Mouse (Mus musculus) CH12.LX (cell line): ENCODE measurements around the gene Uqcrq. TPM values are rescaled to one million over a fixed set of nuclear protein-coding genes. Genes with fewer than 3 reads are reported as not detected.

Experiments
- DNase-seq: peaks from one replicate; pipeline ENCODE4 v3.0.0-alpha.2; 2013; ENCODE audit errors: extremely low read depth
- H3K27ac ChIP-seq: 2 replicates; pipeline ENCODE4 v1.5.1; 2012; ENCODE audit warnings: low read depth, mild to moderate bottlenecking, control low read depth, moderate library complexity; ENCODE audit not compliant: insufficient read depth
- H3K27me3 ChIP-seq: replicated peaks from 2 replicates; pipeline ENCODE3; 2012; ENCODE audit warnings: inconsistent platforms
- H3K36me3 ChIP-seq, 2 experiments: replicated peaks in 1 of 2; 2 replicates each; pipeline versions ENCODE3 to v1.6.1; 2012; ENCODE audit warnings: inconsistent platforms in 1 of 2, low read length in 1 of 2, mild to moderate bottlenecking in 1 of 2, mixed read lengths in 1 of 2, moderate library complexity in 1 of 2; ENCODE audit not compliant: control insufficient read depth in 1 of 2, insufficient read depth in 1 of 2
- H3K4me1 ChIP-seq, 2 experiments: 2 replicates each; pipeline ENCODE4 v1.6.1; 2012; ENCODE audit warnings: inconsistent platforms in 1 of 2, moderate library complexity in 1 of 2; ENCODE audit not compliant: insufficient read depth in 2 of 2, control insufficient read depth in 1 of 2
- H3K4me2 ChIP-seq: 2 replicates; pipeline ENCODE4 v1.6.1; 2012; ENCODE audit warnings: low read depth, mild to moderate bottlenecking, control low read depth; ENCODE audit not compliant: poor library complexity, insufficient read depth, severe bottlenecking
- H3K4me3 ChIP-seq, 3 experiments: fragments of 150-350 bp in 1 of 3; sonication (generic) in 1 of 3; replicated peaks in 1 of 3; 2 replicates each; pipeline versions ENCODE3 to v1.5.1; 2011 to 2012; ENCODE audit warnings: low read depth in 2 of 3, low read length in 2 of 3, mild to moderate bottlenecking in 2 of 3, moderate library complexity in 2 of 3, control low read depth in 1 of 3, improper control_type of control experiment in 1 of 3, inconsistent platforms in 1 of 3, mixed read lengths in 1 of 3; ENCODE audit not compliant: poor library complexity in 1 of 3
- H3K79me2 ChIP-seq: replicated peaks from 2 replicates; pipeline ENCODE4 v1.6.1; 2012; ENCODE audit warnings: mild to moderate bottlenecking, moderate library complexity; ENCODE audit not compliant: control insufficient read depth, poor library complexity, insufficient read depth, severe bottlenecking; ENCODE audit errors: extremely low read depth
- H3K9ac ChIP-seq: 2 replicates; pipeline ENCODE4 v1.6.1; 2012; ENCODE audit warnings: low read depth, mild to moderate bottlenecking, control low read depth, moderate library complexity; ENCODE audit not compliant: insufficient read depth
- H3K9me3 ChIP-seq: replicated peaks from 2 replicates; pipeline ENCODE3; 2012; ENCODE audit warnings: low read length, inconsistent platforms, mixed read lengths
- BHLHE40 ChIP-seq: IDR thresholded peaks from 2 replicates; pipeline ENCODE4 v1.6.1; 2011; ENCODE audit warnings: mild to moderate bottlenecking, low read depth, low read length, improper control_type of control experiment
- CHD1 ChIP-seq: IDR thresholded peaks from 2 replicates; pipeline ENCODE4 v1.6.1; 2012; ENCODE audit warnings: low read depth, low read length, improper control_type of control experiment, inconsistent platforms
- EP300 ChIP-seq: IDR thresholded peaks from 2 replicates; pipeline ENCODE4 v1.6.1; 2011; ENCODE audit warnings: low read length, improper control_type of control experiment
- IRF4 ChIP-seq: IDR thresholded peaks from 2 replicates; pipeline ENCODE4 v1.6.1; 2014; ENCODE audit warnings: low read depth, mild to moderate bottlenecking, inconsistent platforms, low read length, improper control_type of control experiment
- JUN ChIP-seq: IDR thresholded peaks from 2 replicates; pipeline ENCODE4 v1.6.1; 2011; ENCODE audit warnings: low read depth, mild to moderate bottlenecking, low read length, improper control_type of control experiment, moderate library complexity; ENCODE audit not compliant: insufficient read depth
- MXI1 ChIP-seq: IDR thresholded peaks from 2 replicates; pipeline ENCODE4 v1.6.1; 2011; ENCODE audit warnings: mild to moderate bottlenecking, low read depth, low read length, improper control_type of control experiment
- MYC ChIP-seq: IDR thresholded peaks from 2 replicates; pipeline ENCODE4 v1.6.1; 2011; ENCODE audit warnings: low read depth, mild to moderate bottlenecking, improper control_type of control experiment, low read length
- NELFE ChIP-seq: IDR thresholded peaks from 2 replicates; pipeline ENCODE4 v1.6.1; 2011; ENCODE audit warnings: low read depth, low read length, improper control_type of control experiment
- POLR2A ChIP-seq: IDR thresholded peaks from 2 replicates; pipeline ENCODE4 v1.6.1; 2011; ENCODE audit warnings: low read depth, mild to moderate bottlenecking, improper control_type of control experiment, low read length
- RAD21 ChIP-seq: IDR thresholded peaks from 2 replicates; pipeline ENCODE4 v1.6.1; 2011; ENCODE audit warnings: low read depth, mild to moderate bottlenecking, low read length, improper control_type of control experiment, moderate library complexity
- RCOR1 ChIP-seq: conservative IDR thresholded peaks from 2 replicates; pipeline ENCODE4 v1.6.1; 2012; ENCODE audit warnings: low read depth, mild to moderate bottlenecking, inconsistent platforms, low read length, improper control_type of control experiment
- SMC3 ChIP-seq: IDR thresholded peaks from 2 replicates; pipeline ENCODE4 v1.6.1; 2011; ENCODE audit warnings: low read depth, low read length, improper control_type of control experiment
- TCF12 ChIP-seq: IDR thresholded peaks from 2 replicates; pipeline ENCODE4 v1.6.1; 2014; ENCODE audit warnings: low read depth, mild to moderate bottlenecking, inconsistent platforms, low read length, improper control_type of control experiment
- USF2 ChIP-seq: conservative IDR thresholded peaks from 2 replicates; pipeline ENCODE4 v1.6.1; 2011; ENCODE audit warnings: low read depth, low read length, improper control_type of control experiment
- ZC3H11A ChIP-seq: IDR thresholded peaks from 2 replicates; pipeline ENCODE4 v1.6.1; 2012; ENCODE audit warnings: low read depth, mild to moderate bottlenecking, inconsistent platforms, low read length, improper control_type of control experiment
- dilution Hi-C: fragments of 300-500 bp; cut with MboI; formaldehyde crosslinking; loops from 2 replicates; pipeline ENCODE4 v1.14.3; 2020; ENCODE audit warnings: low sequenced_read_pairs; ENCODE audit not compliant: extremely low pct_unique_long_range_greater_than_20kb, extremely low pct_ligation_motif_present
- in situ Hi-C: fragments of 300-500 bp; cut with MboI; formaldehyde crosslinking; loops from 3 replicates; pipeline ENCODE4 v1.14.3; 2019; ENCODE audit warnings: low sequenced_read_pairs, low pct_ligation_motif_present, low pct_unique_long_range_greater_than_20kb, mixed read lengths
- polyA plus RNA-seq: library from polyadenylated mRNA; unstranded; fragments of >175 nt; gene quantifications from 2 replicates; pipeline ENCODE4 v1.2.1, GENCODE M21; 2012; ENCODE audit warnings: low read depth; ENCODE audit not compliant: insufficient read length
- total RNA-seq, 2 experiments: library from RNA; depleted of rRNA; stranded (reverse); fragments of 300-350 nt in 1 of 2; fragments of >200 nt in 1 of 2; gene quantifications; 2 replicates each; pipeline ENCODE4 v1.2.3; 2012 to 2014

Gene Uqcrq
- total and polyA plus RNA-seq, 3 experiments = 120 to 765 (median 168) TPM

DNA sequence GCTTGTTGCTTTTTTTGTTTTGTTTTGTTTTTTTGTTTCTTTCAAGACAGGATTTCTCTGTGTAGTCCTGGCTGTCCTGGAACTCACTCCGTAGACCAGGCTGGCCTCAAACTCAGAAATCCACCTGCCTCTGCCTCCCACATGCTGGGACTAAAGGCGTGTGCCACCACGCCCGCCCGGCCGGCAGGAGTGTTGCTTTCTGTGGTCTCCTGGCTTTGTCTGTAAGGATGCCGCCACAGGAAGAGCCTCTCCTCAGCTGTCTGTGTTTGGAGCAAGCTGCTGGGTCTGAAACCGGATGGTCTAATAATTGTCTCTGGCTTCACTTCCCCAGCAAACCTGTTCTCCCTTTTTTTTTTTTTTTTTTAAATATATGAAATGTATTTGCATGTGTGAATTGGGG, 4.9 kb upstream of the Uqcrq start:
- H3K9me3 ChIP-seq = no peaks in the 10 kb centered on the region
- no peak overlapping the region for H3K27ac ChIP-seq
- H3K27me3 ChIP-seq = peaks cover 3% of the 10 kb centered on the region
- H3K9ac ChIP-seq = no peak overlapping the region
- in situ Hi-C loops (no loop called here), dilution Hi-C loops (no loop called here)
- no peaks in the 10 kb centered on the region for H3K36me3 ChIP-seq
- DNase-seq = no peak
- TF ChIP-seq MYC (no peak), ZC3H11A (no peak), EP300 (no peak), BHLHE40 (no peak), SMC3 (no peak), RCOR1 (no peak), NELFE (no peak)
- H3K4me3 ChIP-seq = no peak overlapping the region
- peaks cover 11 to 19% of the 10 kb centered on the region in 2 experiments for H3K4me1 ChIP-seq
- peaks cover under 1% of the 10 kb centered on the region for H3K79me2 ChIP-seq
- no peak overlapping the region for H3K4me2 ChIP-seq

DNA sequence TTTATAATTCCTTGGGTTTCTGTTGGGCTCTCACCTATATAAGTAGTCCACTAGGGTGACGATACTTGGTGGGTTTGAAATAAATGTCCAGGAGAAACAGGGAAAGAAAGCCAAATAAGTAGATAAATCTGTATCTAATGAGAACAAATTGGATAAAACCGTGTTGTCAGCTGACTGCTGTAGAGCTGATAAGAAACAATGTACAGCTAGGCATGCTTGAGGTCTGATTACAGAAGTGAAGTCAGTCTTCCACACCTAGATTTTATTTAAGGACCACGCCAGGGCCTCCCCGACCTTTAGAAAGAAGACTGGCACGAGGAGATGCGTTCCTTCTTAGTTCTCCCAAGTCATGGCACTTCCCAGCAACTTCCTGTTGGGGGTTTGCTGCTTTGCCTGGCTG, 2.4 kb upstream of the Uqcrq start:
- Histone ChIP-seq H3K9ac (no peak overlapping the region), H3K79me2 (peaks cover 18% of the 10 kb centered on the region), H3K27me3 (peaks cover 3% of the 10 kb centered on the region), H3K4me3 (no peak overlapping the region), H3K9me3 (no peaks in the 10 kb centered on the region), H3K4me2 (no peak overlapping the region), H3K36me3 (peaks cover 9 to 15% of the 10 kb centered on the region in 2 experiments), H3K4me1 (peaks cover 17 to 33% of the 10 kb centered on the region in 2 experiments), H3K27ac (no peak overlapping the region)
- in situ Hi-C loops (no loop called here), dilution Hi-C loops (no loop called here)
- no peak for DNase-seq
- TF ChIP-seq MXI1 (no peak), JUN (no peak), USF2 (no peak), SMC3 (no peak), RAD21 (no peak), RCOR1 (no peak), POLR2A (no peak), CHD1 (no peak), TCF12 (no peak), IRF4 (no peak)
